Mouse (Mus musculus) thymus, postnatal 25 days (tissue): ENCODE measurements around the gene Snx25.

Experiments used
- DNase-seq: peaks from one replicate; pipeline ENCODE4 v3.0.0; 2022

Gene Snx25

DNA sequence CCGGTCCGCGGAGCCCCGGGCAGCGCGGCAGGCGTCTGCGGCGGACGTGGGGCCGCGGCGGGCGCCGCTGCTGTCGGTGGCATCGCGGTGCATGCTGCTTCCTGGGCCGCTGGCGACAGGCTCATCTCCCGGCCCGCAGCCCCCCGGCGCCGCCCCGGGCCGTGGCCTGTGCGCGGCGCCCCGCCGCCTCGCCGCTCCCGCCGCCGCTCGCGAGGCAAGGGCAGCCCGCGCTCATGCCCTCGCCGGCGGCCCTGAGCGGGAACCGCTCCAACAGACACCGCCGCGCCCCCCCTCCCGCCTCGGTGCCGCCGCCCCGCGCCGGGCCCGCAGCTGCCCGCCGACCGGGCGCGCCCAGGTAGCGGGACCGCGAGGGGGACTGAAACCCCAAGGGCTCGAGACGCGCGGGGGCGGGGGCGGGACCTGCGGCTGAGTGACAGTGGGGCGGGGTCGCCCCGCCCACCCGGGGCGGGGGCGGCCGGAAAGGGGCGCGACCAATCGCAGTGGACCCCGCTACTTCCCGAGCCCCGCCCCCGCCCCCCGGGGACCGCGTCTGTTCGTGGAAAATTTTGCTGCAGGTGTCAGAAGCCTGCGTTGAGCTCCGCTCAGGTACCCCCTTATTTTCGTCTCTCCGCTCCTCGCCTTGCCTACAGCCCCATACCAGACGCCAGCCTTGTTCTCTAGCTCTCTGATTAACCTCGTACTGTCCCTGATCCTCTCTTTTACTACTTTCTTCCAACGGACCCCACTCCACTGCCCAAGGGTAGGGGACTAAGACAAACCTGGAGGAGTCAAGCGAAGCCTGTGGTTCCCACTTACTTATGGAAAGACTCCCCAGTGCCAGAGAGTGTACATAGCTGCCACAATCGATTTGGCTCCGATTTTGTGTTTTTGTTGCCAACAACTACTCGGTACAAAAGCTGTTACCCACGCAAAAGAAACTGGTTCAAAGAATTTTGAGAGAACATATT is at the start of gene Snx25:
Gene Snx25, minus strand, starts transcription at position 96 of the 968 bp plus-strand sequence.
- peak; percentile 96 for DNase-seq

DNA sequence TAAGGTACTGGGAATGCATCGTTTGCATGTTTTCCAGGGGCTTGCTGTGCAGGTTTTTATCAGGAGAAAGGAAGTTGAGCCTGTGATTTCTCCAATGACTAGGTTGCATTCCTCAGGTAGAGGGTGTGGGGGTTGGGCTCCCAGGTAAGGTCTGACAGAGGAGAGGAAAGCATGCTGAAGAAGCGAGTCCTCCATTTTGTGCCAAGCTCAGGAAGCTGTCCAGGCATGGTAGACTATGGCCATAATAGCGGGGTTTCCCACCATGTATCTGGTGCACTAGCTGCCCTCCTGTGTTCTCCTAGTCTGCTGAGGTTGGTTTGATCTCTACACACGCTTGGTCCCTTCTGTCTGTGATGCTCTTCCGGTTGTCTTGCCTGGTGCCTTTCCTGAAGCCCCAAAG is 45.7 kb upstream of the Snx25 start:
- no peak for DNase-seq

- DNase-seq, result no peak
Measured at GRCm38 (mm10) chr8:46196877-46197276, 44.9 kb upstream of the Snx25 start.

GRCm38 (mm10) chr8:46193100-46193499 is 41.1 kb upstream of the Snx25 start:
- no peak for DNase-seq

- DNase-seq, result peak; percentile 57
Measured at GRCm38 (mm10) chr8:46185361-46185760, 33.4 kb upstream of the Snx25 start.

GRCm38 (mm10) chr8:46180136-46180535 is 28.2 kb upstream of the Snx25 start:
- DNase-seq, result no peak

GRCm38 (mm10) chr8:46173651-46174050 is 21.7 kb upstream of the Snx25 start:
- no peak for DNase-seq

- DNase-seq, result no peak
Measured at GRCm38 (mm10) chr8:46163870-46164190, 11.9 kb upstream of the Snx25 start.

GRCm38 (mm10) chr8:46162953-46163869 is 11.3 kb upstream of the Snx25 start:
- DNase-seq, result peak; percentile 98

DNA sequence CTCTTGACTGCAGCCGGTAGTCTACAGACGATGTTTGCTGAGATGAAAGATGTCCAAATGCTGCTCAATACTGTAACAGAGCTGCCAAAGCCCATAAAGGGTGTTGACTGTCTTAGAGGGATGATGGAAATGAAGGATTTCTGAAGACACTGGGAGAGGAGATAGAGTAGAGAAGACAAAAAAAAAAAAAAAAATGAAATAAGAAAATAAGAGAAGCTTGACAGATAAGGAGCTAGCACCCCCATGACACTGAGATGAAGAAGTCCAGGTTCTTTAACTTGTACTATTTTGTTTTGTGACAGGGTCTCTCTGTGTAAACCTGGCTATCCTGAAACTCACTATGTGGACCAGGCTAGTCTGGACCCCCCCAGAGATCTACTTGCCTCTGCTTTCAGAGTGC is 1.1 kb upstream of the Snx25 start:
- no peak for DNase-seq

GRCm38 (mm10) chr8:46151202-46152062 is 527 bp downstream of the Snx25 start, which contains the start of gene Cfap97:
Gene Cfap97, plus strand, starts transcription at chr8:46151771.
- DNase-seq, result peak; percentile 51

GRCm38 (mm10) chr8:46149782-46150181 is 2.2 kb downstream of the Snx25 start:
- DNase-seq, result no peak

- DNase-seq, result no peak
Measured at GRCm38 (mm10) chr8:46149306-46149705, 2.7 kb downstream of the Snx25 start.

- DNase-seq, result no peak
Measured at GRCm38 (mm10) chr8:46146173-46146572, 5.8 kb downstream of the Snx25 start.

DNA sequence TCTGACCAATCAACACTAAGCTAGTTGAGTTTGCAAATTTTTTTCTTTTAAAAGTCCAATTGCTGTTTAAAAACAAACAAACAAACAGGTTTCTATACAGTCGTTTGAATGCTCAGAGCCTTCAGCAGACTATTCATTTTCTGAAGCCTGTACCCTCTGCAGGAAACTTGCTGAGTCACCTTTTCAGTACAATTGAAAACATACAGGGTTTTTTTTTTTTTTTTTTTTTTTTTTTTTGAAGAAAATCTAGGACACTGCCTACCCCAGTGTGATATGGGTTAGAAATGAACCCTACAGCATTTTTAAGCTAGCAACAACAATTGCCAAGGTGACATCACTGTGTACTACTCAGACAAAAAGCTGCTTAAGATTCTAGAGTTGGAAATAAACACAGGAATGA is 8.0 kb downstream of the Snx25 start:
- no peak for DNase-seq

DNA sequence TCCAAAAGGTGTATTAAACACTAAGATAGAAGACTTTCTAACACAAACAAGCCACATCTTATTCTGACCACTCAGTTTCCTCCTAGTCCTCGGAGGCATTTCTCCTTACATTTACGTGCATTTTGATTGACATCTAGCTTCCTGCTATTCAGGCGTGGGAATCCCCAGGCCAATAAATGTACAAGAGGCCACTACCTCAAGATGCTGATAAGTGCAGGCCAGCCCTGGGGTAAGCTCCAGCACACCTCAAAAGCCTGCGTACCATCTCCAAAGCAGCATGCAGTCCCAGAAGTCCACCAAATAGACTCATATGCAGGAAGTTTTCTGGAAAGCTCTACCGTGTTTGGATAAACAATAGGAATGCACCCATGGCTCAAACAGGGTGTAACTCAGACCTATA is 8.5 kb downstream of the Snx25 start:
- no peak for DNase-seq

DNA sequence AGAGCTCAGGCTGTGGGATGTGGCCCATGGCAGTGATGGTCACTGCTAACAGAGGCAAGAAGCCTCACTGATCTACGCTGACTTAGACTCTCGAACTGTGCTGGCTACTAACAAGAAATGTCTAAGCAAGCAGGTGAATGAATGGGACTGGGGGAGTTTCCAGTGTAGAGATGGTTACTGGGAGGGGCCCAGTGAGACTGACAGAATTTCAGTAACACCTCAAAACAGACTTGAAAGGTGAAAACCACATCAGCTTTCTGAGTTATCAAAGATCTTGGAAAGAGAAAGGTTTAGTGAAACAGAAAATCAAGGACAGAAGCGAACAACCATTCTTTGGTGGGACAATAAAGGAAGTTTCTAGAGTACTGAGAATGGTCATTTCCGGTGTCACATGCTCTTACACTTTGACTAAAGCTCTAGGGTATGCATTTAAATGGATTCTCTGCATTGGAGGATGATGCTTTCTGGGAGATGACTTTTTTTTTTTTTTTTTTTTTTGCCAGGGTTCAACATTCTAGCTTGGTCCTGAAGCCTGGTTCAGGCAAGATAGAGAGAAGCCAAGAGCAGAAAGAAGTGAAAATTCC is 9.4 kb downstream of the Snx25 start:
- DNase-seq, result no peak

- DNase-seq, result no peak
Measured at GRCm38 (mm10) chr8:46141688-46142087, 10.3 kb downstream of the Snx25 start.

- no peak for DNase-seq
Measured at GRCm38 (mm10) chr8:46140376-46141120, 11.4 kb downstream of the Snx25 start.

GRCm38 (mm10) chr8:46137843-46138596 is 13.9 kb downstream of the Snx25 start:
- DNase-seq, result no peak

GRCm38 (mm10) chr8:46137336-46137735 is 14.6 kb downstream of the Snx25 start:
- DNase-seq, result no peak
